Mouse (Mus musculus) thymus, adult 2 months (tissue): ENCODE data around the gene Srpk2.

Experiments used
- CTCF ChIP-seq: fragments of 200-500 bp; IDR thresholded peaks from 2 replicates; pipeline ENCODE4 v1.5.1; 2012; ENCODE audit warnings: mild to moderate bottlenecking, control low read depth, low read length, moderate library complexity, borderline replicate concordance; ENCODE audit not compliant: control insufficient read depth, poor library complexity, insufficient read depth; ENCODE audit errors: extremely low read depth
- POLR2A ChIP-seq: fragments of 200-500 bp; IDR thresholded peaks from 2 replicates; pipeline ENCODE4 v1.6.1; 2012; ENCODE audit warnings: mild to moderate bottlenecking, low read length, control low read depth, moderate library complexity; ENCODE audit not compliant: control insufficient read depth, poor library complexity, insufficient read depth; ENCODE audit errors: extremely low read depth

- TF ChIP-seq CTCF, result no peak
- no peak for TF ChIP-seq POLR2A
These were observed 123.2 kb downstream of the Srpk2 start for GRCm38 (mm10) chr5:23561227-23561626.
